In the genomic region with DNA sequence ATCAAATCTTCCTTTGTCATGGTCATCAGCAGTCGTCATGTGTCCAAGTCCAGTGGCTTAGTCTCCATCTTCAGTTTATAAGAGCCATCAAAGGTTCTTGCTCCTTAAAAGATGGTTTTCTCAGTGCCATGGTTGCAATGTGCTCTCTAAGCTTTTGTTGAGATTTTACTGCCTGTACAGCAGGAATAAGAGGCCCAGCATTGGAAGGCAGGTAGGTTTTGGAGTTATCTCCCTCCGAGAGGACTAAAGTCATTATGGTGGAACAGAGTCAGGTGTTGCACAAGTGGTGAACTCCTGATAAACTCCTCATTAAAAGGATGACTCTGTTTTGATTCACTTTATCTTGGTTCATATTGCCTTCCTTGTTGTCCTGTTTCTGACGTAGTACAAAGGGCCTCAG, we compare ENCODE assay signal across 23 mouse cellular contexts. TPM values are rescaled to one million over a fixed set of nuclear protein-coding genes. Genes with fewer than 3 reads are reported as not detected.
DNase-seq lines count a peak whose midpoint lies in the region; ATAC-seq and TF ChIP-seq lines count a peak whose summit lies in the region.
"Had no signal": no experiment of that assay in that cellular context is flagged by ENCODE, and none has a peak within 500 bp of the region (broad histone marks: within the 10 kb centered on the region; RNA-seq: fewer than 3 reads in every experiment).

No protein-coding gene starts in this region.

- H3K4me2 ChIP-seq in intestine, embryonic 15.5 days (replicated peaks) = no peak overlapping the region
- H3K4me2 ChIP-seq in intestine, embryonic 16.5 days (ENCODE audit: low read depth, low read length) = 0 out of 2 replicates have a peak overlapping the region, but pooled peaks have one; percentile 6
- H3K4me2 ChIP-seq: embryonic facial prominence, embryonic 13.5 days; embryonic facial prominence, embryonic 15.5 days; forebrain, embryonic 12.5 days had no signal

- H3K9me3 ChIP-seq in intestine, embryonic 15.5 days = no peaks in the 10 kb centered on the region
- no peaks in the 10 kb centered on the region for H3K9me3 ChIP-seq in intestine, embryonic 16.5 days (ENCODE audit: control insufficient read depth, low read length)
- H3K9me3 ChIP-seq: embryonic facial prominence, embryonic 13.5 days; embryonic facial prominence, embryonic 15.5 days; forebrain, embryonic 10.5 days; forebrain, embryonic 12.5 days had no signal

- DNase-seq in layer of hippocampus, adult 9-11 months = no peak
- DNase-seq in yolk sac, embryonic 10.5 days (ENCODE audit: low spot score) = no peak
- DNase-seq: adrenal gland, adult 2 months; adrenal gland, postnatal 25 days; cerebellum, adult 11 months; cerebellum, adult 18-20 months; cerebellum, adult 8-10 months; cerebellum, adult 9-11 months; cerebellum, postnatal 14 days; cerebellum, postnatal 36 days; embryo, embryonic 11 days had no signal

- no peaks in the 10 kb centered on the region for H3K27me3 ChIP-seq in intestine, embryonic 15.5 days (replicated peaks)
- H3K27me3 ChIP-seq in intestine, embryonic 16.5 days (replicated peaks; ENCODE audit: control insufficient read depth, insufficient read depth, low read length) = no peaks in the 10 kb centered on the region
- H3K27me3 ChIP-seq in small intestine, adult 2 months (ENCODE audit: control insufficient read depth, insufficient read depth, low read length) = no peaks in the 10 kb centered on the region
- H3K27me3 ChIP-seq: embryonic facial prominence, embryonic 13.5 days; embryonic facial prominence, embryonic 15.5 days; forebrain, embryonic 12.5 days had no signal

- H3K9ac ChIP-seq in intestine, embryonic 15.5 days = no peak overlapping the region
- no peak overlapping the region for H3K9ac ChIP-seq in intestine, embryonic 16.5 days (ENCODE audit: low read depth, low read length)
- H3K9ac ChIP-seq: embryonic facial prominence, embryonic 13.5 days; embryonic facial prominence, embryonic 15.5 days; forebrain, embryonic 12.5 days had no signal

- peak; percentile 50 for ATAC-seq in intestine, embryonic 15.5 days
- ATAC-seq in intestine, embryonic 16.5 days = peak; percentile 73
- ATAC-seq: forebrain, embryonic 14.5 days; forebrain, embryonic 16.5 days had no signal

- H3K4me3 ChIP-seq in intestine, embryonic 15.5 days (replicated peaks) = no peak overlapping the region
- no peak overlapping the region for H3K4me3 ChIP-seq in intestine, embryonic 16.5 days (ENCODE audit: low read length)
- H3K4me3 ChIP-seq in small intestine, adult 2 months (ENCODE audit: low read depth, low read length) = no peak overlapping the region
- H3K4me3 ChIP-seq: embryonic facial prominence, embryonic 13.5 days; embryonic facial prominence, embryonic 15.5 days; erythroblast, embryonic 14.5 days; forebrain, embryonic 10.5 days; forebrain, embryonic 12.5 days had no signal

- no peak for TF ChIP-seq CTCF in small intestine, adult 2 months (IDR thresholded peaks at IDR 0.05; ENCODE audit: extremely low read depth, insufficient read length, insufficient replicate concordance, low read depth, low read length)

- 79% methylated on average over 3 of the region's 3 CpGs for WGBS in intestine, embryonic 15.5 days
- WGBS in intestine, embryonic 16.5 days = 69% methylated on average over 3 of the region's 3 CpGs
- 45% methylated on average over 3 of the region's 3 CpGs for WGBS in small intestine, adult 2 months

- peak overlapping the region; percentile 63; the same call in 1 of the 2 replicates for H3K27ac ChIP-seq in intestine, embryonic 15.5 days
- H3K27ac ChIP-seq in intestine, embryonic 16.5 days (ENCODE audit: low read length) = peak overlapping the region; percentile 90
- H3K27ac ChIP-seq in small intestine, adult 2 months (ENCODE audit: insufficient read depth, low read depth, low read length) = peak overlapping the region; percentile 90
- H3K27ac ChIP-seq: embryonic facial prominence, embryonic 13.5 days; forebrain, embryonic 10.5 days; forebrain, embryonic 12.5 days had no signal

- H3K36me3 ChIP-seq in intestine, embryonic 15.5 days = no peaks in the 10 kb centered on the region
- no peaks in the 10 kb centered on the region for H3K36me3 ChIP-seq in intestine, embryonic 16.5 days (ENCODE audit: control insufficient read depth, insufficient read depth, low read length)
- H3K36me3 ChIP-seq in small intestine, adult 2 months (ENCODE audit: control insufficient read depth, insufficient read depth, low read length) = no peaks in the 10 kb centered on the region
- H3K36me3 ChIP-seq: embryonic facial prominence, embryonic 13.5 days; embryonic facial prominence, embryonic 15.5 days; forebrain, embryonic 10.5 days; forebrain, embryonic 12.5 days had no signal

- H3K4me1 ChIP-seq in intestine, embryonic 15.5 days (replicated peaks) = peaks cover under 1% of the 10 kb centered on the region; the same call in 1 of the 2 replicates
- peaks cover 10% of the 10 kb centered on the region for H3K4me1 ChIP-seq in intestine, embryonic 16.5 days (ENCODE audit: control insufficient read depth, insufficient read depth, low read length)
- peaks cover 22% of the 10 kb centered on the region; the same call in 1 of the 2 replicates for H3K4me1 ChIP-seq in small intestine, adult 2 months (ENCODE audit: control insufficient read depth, insufficient read depth, insufficient read length, low read length)
- H3K4me1 ChIP-seq: forebrain, embryonic 12.5 days had no signal

- TF ChIP-seq POLR2A in small intestine, adult 2 months (IDR thresholded peaks at IDR 0.05; ENCODE audit: low read depth, low read length) = no peak

RNA-seq across cellular contexts. Expression of gene Calml3, which starts 16.5 kb away (rescaled TPM):
- polyA plus RNA-seq in intestine, embryonic 15.5 days (2015; fragmentation: Nextera tagmentation; extraction: Ambion mirVana) = not detected in 2 replicates
- polyA plus RNA-seq in intestine, embryonic 16.5 days (2015; fragmentation: Nextera tagmentation; extraction: Ambion mirVana) = not detected in 2 replicates
- polyA plus RNA-seq in small intestine, adult 2 months (2012; rRNA removed) = not detected in 2 replicates
- polyA plus RNA-seq: adrenal gland, adult 2 months; erythroblast, embryonic 14.5 days; forebrain, embryonic 10.5 days; forebrain, embryonic 12.5 days; forebrain, embryonic 14.5 days; forebrain, embryonic 16.5 days had no signal

RNA-seq across cellular contexts. Expression of gene Calm4, which starts 49.9 kb away (rescaled TPM):
- not detected in 2 replicates for polyA plus RNA-seq in intestine, embryonic 15.5 days (2015; fragmentation: Nextera tagmentation; extraction: Ambion mirVana)
- 0.39 TPM in 1 of 2 replicates, not detected in the other for polyA plus RNA-seq in intestine, embryonic 16.5 days (2015; fragmentation: Nextera tagmentation; extraction: Ambion mirVana)
- polyA plus RNA-seq in small intestine, adult 2 months (2012; rRNA removed) = not detected in 2 replicates
- polyA plus RNA-seq: adrenal gland, adult 2 months; C2C12; embryonic facial prominence, embryonic 11.5 days; erythroblast, embryonic 14.5 days; forebrain, embryonic 10.5 days; forebrain, embryonic 12.5 days; forebrain, embryonic 14.5 days; forebrain, embryonic 16.5 days had no signal
